Mouse (Mus musculus) G1E (cell line): ENCODE results near the gene Myl12a.

Experiments used
- CTCF ChIP-seq: IDR thresholded peaks from 2 replicates; pipeline ENCODE4 v1.5.1; 2012; ENCODE audit warnings: low read depth, low read length, inconsistent platforms, mixed read lengths
- GATA1 ChIP-seq: IDR thresholded peaks from 2 replicates; pipeline ENCODE4 v1.6.1; 2012; ENCODE audit warnings: borderline replicate concordance, low read length, inconsistent platforms, mixed read lengths
- POLR2AphosphoS5 ChIP-seq: IDR thresholded peaks from 2 replicates; pipeline ENCODE4 v1.6.1; 2012; ENCODE audit warnings: low read depth, low read length, inconsistent platforms; ENCODE audit not compliant: insufficient replicate concordance
- TAL1 ChIP-seq: conservative IDR thresholded peaks from 2 replicates; pipeline ENCODE4 v1.6.1; 2012; ENCODE audit warnings: low read depth, low read length, inconsistent platforms, mixed read lengths

DNA sequence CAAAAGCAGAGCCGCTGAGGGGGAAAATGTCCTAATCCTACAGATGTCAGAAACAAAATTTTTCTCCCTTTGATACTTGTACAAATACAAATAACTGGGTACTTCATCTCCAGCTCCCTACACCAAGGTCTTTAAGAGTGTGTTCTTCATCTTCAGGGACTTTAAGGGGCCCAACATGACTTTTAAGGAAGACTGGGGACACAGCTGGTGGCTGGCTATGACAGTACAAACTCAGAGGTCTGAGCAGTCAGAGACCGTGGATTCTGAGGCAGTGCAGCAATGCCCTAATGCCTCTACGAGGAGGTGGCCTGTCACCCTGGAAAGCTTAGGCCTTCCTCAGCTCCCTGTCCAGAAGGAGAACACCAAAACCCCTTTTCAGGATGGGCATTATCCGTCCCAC lies 434 bp upstream of the Myl12a start:
- TF ChIP-seq CTCF, result no peak
- no peak for TF ChIP-seq GATA1
- TF ChIP-seq POLR2AphosphoS5, result no peak
- no peak for TF ChIP-seq TAL1
